Mouse (Mus musculus) intestine, embryonic 14.5 days (tissue): ENCODE measurements at regions not wholly inside any gene's neighbourhood (a gene's known extent, or its start where the extent isn't known, plus 50 kb on each side); places are given as distances from the start of the nearest gene placed in this dataset.

Source experiments
- ATAC-seq: fragments of 200-750 bp; cut with Nextera tagmentation; replicated peaks from 2 replicates; pipeline ENCODE4 v1.8.0; 2017; ENCODE audit warnings: low read depth, moderate number of reproducible peaks, moderate TSS enrichment, moderate library complexity; ENCODE audit not compliant: low FRiP score, low TSS enrichment
- DNase-seq: peaks from one replicate; pipeline ENCODE4 v3.0.0-alpha.2; 2018; ENCODE audit warnings: low spot score
- H3K27ac ChIP-seq: fragments of 300-500 bp; sonication (generic); 2 replicates; pipeline ENCODE4 v1.5.1; 2014; ENCODE audit warnings: low read depth, mild to moderate bottlenecking, control low read depth
- H3K27me3 ChIP-seq: fragments of 300-500 bp; sonication (generic); replicated peaks from 2 replicates; pipeline ENCODE4 v1.6.1; 2014; ENCODE audit warnings: low read length, control low read depth; ENCODE audit not compliant: control insufficient read depth, insufficient read depth
- H3K36me3 ChIP-seq: fragments of 300-500 bp; sonication (generic); 2 replicates; pipeline ENCODE4 v1.6.1; 2014; ENCODE audit warnings: low read length, control low read depth; ENCODE audit not compliant: control insufficient read depth, insufficient read depth
- H3K4me1 ChIP-seq: fragments of 300-500 bp; sonication (generic); replicated peaks from 2 replicates; pipeline ENCODE4 v1.6.1; 2014; ENCODE audit warnings: low read length, control low read depth, mixed read lengths; ENCODE audit not compliant: control insufficient read depth, insufficient read depth
- H3K4me2 ChIP-seq: fragments of 300-500 bp; sonication (generic); 2 replicates; pipeline ENCODE4 v1.6.1; 2014; ENCODE audit warnings: low read length
- H3K4me3 ChIP-seq: fragments of 300-500 bp; sonication (generic); 2 replicates; pipeline ENCODE4 v1.5.1; 2014; ENCODE audit warnings: low read depth, low read length, control low read depth, mixed read lengths
- H3K9ac ChIP-seq: fragments of 300-500 bp; sonication (generic); 2 replicates; pipeline ENCODE4 v1.6.1; 2014; ENCODE audit warnings: mild to moderate bottlenecking, low read length
- H3K9me3 ChIP-seq: fragments of 300-500 bp; sonication (generic); 2 replicates; pipeline ENCODE4 v1.6.1; 2016; ENCODE audit warnings: low read length, control low read depth; ENCODE audit not compliant: control insufficient read depth
- WGBS: fragments of 180-500 bp; shearing (Covaris S2); extraction: QIAGEN DNeasy Blood & Tissue Kit; methylation state at CpG from one replicate; pipeline ENCODE4 v1.1.7; 2014; 5-methylcytosine and 5-hydroxymethylcytosine counted together

GRCm38 (mm10) chr13:84056998-84057397 lies 165.1 kb upstream of the Tmem161b start:
- Histone ChIP-seq H3K36me3 (no peaks in the 10 kb centered on the region), H3K4me2 (no peak overlapping the region), H3K9ac (no peak overlapping the region), H3K27ac (no peak overlapping the region), H3K9me3 (no peaks in the 10 kb centered on the region), H3K4me1 (no peaks in the 10 kb centered on the region), H3K27me3 (no peaks in the 10 kb centered on the region), H3K4me3 (no peak overlapping the region)
- WGBS = 76% methylated on average over 5 of the region's 5 CpGs
- no peak for DNase-seq
- ATAC-seq = no peak

GRCm38 (mm10) chr13:84057456-84057855 lies 164.6 kb upstream of the Tmem161b start:
- no peaks in the 10 kb centered on the region for H3K4me1 ChIP-seq
- H3K9me3 ChIP-seq = no peaks in the 10 kb centered on the region
- H3K9ac ChIP-seq = no peak overlapping the region
- DNase-seq (no peak), ATAC-seq (no peak)
- no peaks in the 10 kb centered on the region for H3K36me3 ChIP-seq
- no peak overlapping the region for H3K4me2 ChIP-seq
- no peaks in the 10 kb centered on the region for H3K27me3 ChIP-seq
- no peak overlapping the region for H3K27ac ChIP-seq
- H3K4me3 ChIP-seq = no peak overlapping the region

GRCm38 (mm10) chr13:84058251-84058650 lies 163.8 kb upstream of the Tmem161b start:
- H3K9me3 ChIP-seq = no peaks in the 10 kb centered on the region
- no peak overlapping the region for H3K4me3 ChIP-seq
- H3K9ac ChIP-seq = no peak overlapping the region
- no peak for ATAC-seq
- no peak overlapping the region for H3K27ac ChIP-seq
- H3K27me3 ChIP-seq = no peaks in the 10 kb centered on the region
- H3K36me3 ChIP-seq = no peaks in the 10 kb centered on the region
- 75% methylated on average over 3 of the region's 3 CpGs for WGBS
- no peaks in the 10 kb centered on the region for H3K4me1 ChIP-seq
- no peak for DNase-seq
- no peak overlapping the region for H3K4me2 ChIP-seq

- DNase-seq (no peak), ATAC-seq (no peak)
- peak overlapping the region; percentile 12; the same call in 1 of the 2 replicates for H3K4me2 ChIP-seq
- no peaks in the 10 kb centered on the region for H3K27me3 ChIP-seq
- H3K36me3 ChIP-seq = no peaks in the 10 kb centered on the region
- no peaks in the 10 kb centered on the region for H3K9me3 ChIP-seq
- H3K27ac ChIP-seq = no peak overlapping the region
- H3K9ac ChIP-seq = no peak overlapping the region
- WGBS = 12% methylated on average over 10 of the region's 10 CpGs
- H3K4me3 ChIP-seq = no peak overlapping the region
- H3K4me1 ChIP-seq = no peaks in the 10 kb centered on the region
These were observed 163.0 kb upstream of the Tmem161b start for GRCm38 (mm10) chr13:84059031-84059651.

GRCm38 (mm10) chr13:84059661-84060452 lies 162.2 kb upstream of the Tmem161b start:
- no peaks in the 10 kb centered on the region for H3K27me3 ChIP-seq
- H3K4me1 ChIP-seq = no peaks in the 10 kb centered on the region
- no peak overlapping the region for H3K4me3 ChIP-seq
- no peak overlapping the region for H3K4me2 ChIP-seq
- WGBS = 27% methylated on average over 5 of the region's 5 CpGs
- H3K9ac ChIP-seq = no peak overlapping the region
- DNase-seq = no peak
- H3K9me3 ChIP-seq = no peaks in the 10 kb centered on the region
- ATAC-seq = no peak
- H3K36me3 ChIP-seq = no peaks in the 10 kb centered on the region
- no peak overlapping the region for H3K27ac ChIP-seq

- 71% methylated on average over 3 of the region's 3 CpGs for WGBS
- DNase-seq = no peak
- no peaks in the 10 kb centered on the region for H3K9me3 ChIP-seq
- no peak overlapping the region for H3K4me3 ChIP-seq
- no peak overlapping the region for H3K27ac ChIP-seq
- H3K9ac ChIP-seq = no peak overlapping the region
- no peaks in the 10 kb centered on the region for H3K27me3 ChIP-seq
- no peaks in the 10 kb centered on the region for H3K36me3 ChIP-seq
- no peak for ATAC-seq
- H3K4me2 ChIP-seq = no peak overlapping the region
- no peaks in the 10 kb centered on the region for H3K4me1 ChIP-seq
These were observed 161.7 kb upstream of the Tmem161b start for GRCm38 (mm10) chr13:84060453-84060834.

- no peak for ATAC-seq
- H3K4me3 ChIP-seq = no peak overlapping the region
- DNase-seq = no peak
- H3K4me1 ChIP-seq = no peaks in the 10 kb centered on the region
- H3K9me3 ChIP-seq = no peaks in the 10 kb centered on the region
- H3K27me3 ChIP-seq = no peaks in the 10 kb centered on the region
- no peak overlapping the region for H3K4me2 ChIP-seq
- H3K9ac ChIP-seq = no peak overlapping the region
- WGBS = 78% methylated on average over 3 of the region's 3 CpGs
- no peaks in the 10 kb centered on the region for H3K36me3 ChIP-seq
- H3K27ac ChIP-seq = no peak overlapping the region
These were observed 161.2 kb upstream of the Tmem161b start for GRCm38 (mm10) chr13:84060906-84061305.

- Histone ChIP-seq H3K4me2 (no peak overlapping the region), H3K36me3 (no peaks in the 10 kb centered on the region), H3K9ac (no peak overlapping the region), H3K4me3 (no peak overlapping the region), H3K4me1 (no peaks in the 10 kb centered on the region), H3K27ac (no peak overlapping the region), H3K9me3 (no peaks in the 10 kb centered on the region), H3K27me3 (no peaks in the 10 kb centered on the region)
- DNase-seq (no peak), ATAC-seq (no peak)
- WGBS = 39% methylated on average over 7 of the region's 7 CpGs
These were observed 160.1 kb upstream of the Tmem161b start for GRCm38 (mm10) chr13:84061820-84062480.
